In the genomic region with DNA sequence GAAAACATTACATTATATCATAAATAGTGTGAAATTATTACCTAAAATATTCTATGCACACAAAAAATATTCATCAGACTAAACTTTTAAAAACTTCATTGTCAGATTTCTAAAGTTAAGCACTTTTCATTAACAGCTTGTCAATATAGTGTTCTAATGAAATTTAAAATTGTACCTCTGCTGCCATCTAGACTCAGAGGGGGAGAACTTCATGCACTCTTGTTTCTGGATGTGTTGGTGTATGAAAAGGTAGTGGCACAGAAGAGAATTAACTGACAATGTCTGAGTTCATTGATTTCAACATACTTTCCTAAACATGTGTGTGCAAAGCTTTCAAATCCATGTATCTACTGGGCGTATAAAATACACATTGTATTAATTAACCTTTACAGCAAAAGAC, we compare ENCODE assay signal across 10 mouse cellular contexts.
DNase-seq lines count a peak whose midpoint lies in the region; ATAC-seq lines count a peak whose summit lies in the region.
"Had no signal": no experiment of that assay in that cellular context is flagged by ENCODE, and none has a peak within 500 bp of the region (broad histone marks: within the 10 kb centered on the region; RNA-seq: fewer than 3 reads in every experiment).

No protein-coding gene starts in this region.

- no peaks in the 10 kb centered on the region for H3K36me3 ChIP-seq in hindbrain, embryonic 11.5 days (ENCODE audit: control insufficient read depth, insufficient read depth, low read length)
- no peaks in the 10 kb centered on the region for H3K36me3 ChIP-seq in hindbrain, embryonic 10.5 days
- no peaks in the 10 kb centered on the region for H3K36me3 ChIP-seq in neural tube, embryonic 11.5 days (ENCODE audit: control insufficient read depth, insufficient read depth, low read length)
- no peaks in the 10 kb centered on the region for H3K36me3 ChIP-seq in embryonic facial prominence, embryonic 14.5 days (ENCODE audit: control insufficient read depth, insufficient read depth, low read length)
- H3K36me3 ChIP-seq in splenic B cell, adult 2 months (ENCODE audit: control insufficient read depth, insufficient read depth, low read length, poor library complexity, severe bottlenecking): no peaks in the 10 kb centered on the region
- H3K36me3 ChIP-seq: embryonic facial prominence, embryonic 15.5 days; limb, embryonic 13.5 days had no signal

- H3K4me2 ChIP-seq in hindbrain, embryonic 11.5 days (replicated peaks; ENCODE audit: low read depth, low read length): no peak overlapping the region
- H3K4me2 ChIP-seq in neural tube, embryonic 11.5 days (ENCODE audit: low read depth): no peak overlapping the region
- H3K4me2 ChIP-seq in embryonic facial prominence, embryonic 14.5 days (ENCODE audit: low read depth, low read length): no peak overlapping the region
- H3K4me2 ChIP-seq: embryonic facial prominence, embryonic 15.5 days; limb, embryonic 13.5 days had no signal

- H3K4me3 ChIP-seq in hindbrain, embryonic 11.5 days (ENCODE audit: low read depth, low read length): no peak overlapping the region
- no peak overlapping the region for H3K4me3 ChIP-seq in hindbrain, embryonic 10.5 days
- H3K4me3 ChIP-seq in neural tube, embryonic 11.5 days (ENCODE audit: low read depth, low read length): no peak overlapping the region
- no peak overlapping the region for H3K4me3 ChIP-seq in embryonic facial prominence, embryonic 14.5 days (ENCODE audit: low read depth, low read length)
- H3K4me3 ChIP-seq: embryonic facial prominence, embryonic 15.5 days; limb, embryonic 13.5 days had no signal

- H3K9me3 ChIP-seq in hindbrain, embryonic 11.5 days (ENCODE audit: control insufficient read depth, low read length): no peaks in the 10 kb centered on the region
- H3K9me3 ChIP-seq in hindbrain, embryonic 10.5 days: no peaks in the 10 kb centered on the region
- no peaks in the 10 kb centered on the region for H3K9me3 ChIP-seq in neural tube, embryonic 11.5 days (ENCODE audit: control insufficient read depth, low read length)
- H3K9me3 ChIP-seq in embryonic facial prominence, embryonic 14.5 days (ENCODE audit: control insufficient read depth, low read length): no peaks in the 10 kb centered on the region
- H3K9me3 ChIP-seq: embryonic facial prominence, embryonic 15.5 days; limb, embryonic 13.5 days had no signal

- H3K4me1 ChIP-seq in hindbrain, embryonic 11.5 days (replicated peaks; ENCODE audit: control insufficient read depth, insufficient read depth, low read length): no peaks in the 10 kb centered on the region
- H3K4me1 ChIP-seq in hindbrain, embryonic 10.5 days (replicated peaks): no peaks in the 10 kb centered on the region
- no peaks in the 10 kb centered on the region for H3K4me1 ChIP-seq in neural tube, embryonic 11.5 days (ENCODE audit: control insufficient read depth, insufficient read depth, low read length)
- no peaks in the 10 kb centered on the region for H3K4me1 ChIP-seq in embryonic facial prominence, embryonic 14.5 days (ENCODE audit: control insufficient read depth, insufficient read depth, low read length)
- H3K4me1 ChIP-seq: embryonic facial prominence, embryonic 15.5 days had no signal

- ATAC-seq in hindbrain, embryonic 11.5 days (ENCODE audit: low FRiP score): peak; percentile 22; the same call in 1 of the 2 replicates
- no peak; the same call in 1 of the 2 replicates for ATAC-seq in neural tube, embryonic 11.5 days (ENCODE audit: insufficient read depth, low FRiP score, low TSS enrichment)
- no peak for ATAC-seq in embryonic facial prominence, embryonic 14.5 days (ENCODE audit: low read depth)

- no peaks in the 10 kb centered on the region for H3K27me3 ChIP-seq in hindbrain, embryonic 11.5 days (ENCODE audit: control insufficient read depth, insufficient read depth, low read length)
- no peaks in the 10 kb centered on the region for H3K27me3 ChIP-seq in hindbrain, embryonic 10.5 days (ENCODE audit: insufficient read depth, poor library complexity, severe bottlenecking)
- no peaks in the 10 kb centered on the region for H3K27me3 ChIP-seq in neural tube, embryonic 11.5 days (ENCODE audit: control insufficient read depth, insufficient read depth, low read length)
- no peaks in the 10 kb centered on the region for H3K27me3 ChIP-seq in embryonic facial prominence, embryonic 14.5 days (replicated peaks; ENCODE audit: control insufficient read depth, insufficient read depth, low read length)
- H3K27me3 ChIP-seq in splenic B cell, adult 2 months (ENCODE audit: control insufficient read depth, insufficient read depth, low read length, poor library complexity, severe bottlenecking): no peaks in the 10 kb centered on the region
- H3K27me3 ChIP-seq: embryonic facial prominence, embryonic 15.5 days; limb, embryonic 13.5 days had no signal

- 67% methylated on average over 1 of the region's 1 CpGs for WGBS in hindbrain, embryonic 11.5 days
- WGBS in hindbrain, embryonic 10.5 days: 65% methylated on average over 1 of the region's 1 CpGs
- WGBS in neural tube, embryonic 11.5 days: 72% methylated on average over 1 of the region's 1 CpGs
- WGBS in embryonic facial prominence, embryonic 14.5 days: 39% methylated on average over 1 of the region's 1 CpGs

- no peak overlapping the region for H3K27ac ChIP-seq in hindbrain, embryonic 11.5 days (ENCODE audit: low read depth, low read length)
- no peak overlapping the region for H3K27ac ChIP-seq in hindbrain, embryonic 10.5 days
- H3K27ac ChIP-seq in neural tube, embryonic 11.5 days (ENCODE audit: low read depth, low read length): no peak overlapping the region
- no peak overlapping the region for H3K27ac ChIP-seq in embryonic facial prominence, embryonic 14.5 days (replicated peaks; ENCODE audit: low read depth, low read length)
- H3K27ac ChIP-seq: embryonic facial prominence, embryonic 15.5 days; limb, embryonic 13.5 days had no signal

- DNase-seq in hindbrain, embryonic 11.5 days (ENCODE audit: low spot score): peak; percentile 43
- DNase-seq in hindbrain, embryonic 10.5 days (ENCODE audit: low spot score): no peak
- DNase-seq in neural tube, embryonic 11.5 days (ENCODE audit: low spot score): peak; percentile 15
- DNase-seq in neural tube, embryonic 10.5 days (ENCODE audit: extremely low spot score, low spot score): no peak
- peak; percentile 33 for DNase-seq in embryonic facial prominence, embryonic 14.5 days (ENCODE audit: low spot score)
- DNase-seq in splenic B cell, adult 2 months (ENCODE audit: low read depth, low spot score): peak; percentile 3
- DNase-seq in adrenal gland, adult 2 months: no peak
- DNase-seq in gastrocnemius, postnatal 10 days: no peak

- H3K9ac ChIP-seq in hindbrain, embryonic 11.5 days (ENCODE audit: low read depth, low read length): no peak overlapping the region
- H3K9ac ChIP-seq in neural tube, embryonic 11.5 days (ENCODE audit: low read length): no peak overlapping the region
- H3K9ac ChIP-seq in embryonic facial prominence, embryonic 14.5 days (ENCODE audit: low read depth, low read length): no peak overlapping the region
- H3K9ac ChIP-seq: embryonic facial prominence, embryonic 15.5 days; limb, embryonic 13.5 days had no signal

Comparison
In these comparisons a context has a peak if more than half of its experiments do, and no peak if none do; other contexts are left out.
1. DNase-seq: peak in hindbrain, embryonic 11.5 days (single experiment), neural tube, embryonic 11.5 days (single experiment), embryonic facial prominence, embryonic 14.5 days (single experiment) and splenic B cell, adult 2 months (single experiment); none in hindbrain, embryonic 10.5 days (single experiment), neural tube, embryonic 10.5 days (single experiment), adrenal gland, adult 2 months (single experiment) and gastrocnemius, postnatal 10 days (single experiment).